Mouse (Mus musculus): Measurements from ENCODE around the gene Abhd16a. TPM values are rescaled to one million over a fixed set of nuclear protein-coding genes. Genes with fewer than 3 reads are reported as not detected.

Gene Abhd16a
- total RNA-seq, 2 experiments from 2014 or later = 59.1 to 65.0 TPM

- no peak for DNase-seq
These were observed 59.0 kb downstream of the Abhd16a start for GRCm38 (mm10) chr17:35147922-35148639.

- DNase-seq = no peak
These were observed 63.1 kb downstream of the Abhd16a start for GRCm38 (mm10) chr17:35152121-35152520.

Other genes with a start within 250 kb of the Abhd16a start
- gene Skiv2l, start 239.1 kb upstream of the Abhd16a start, total RNA-seq (2021) = 10 to 100 TPM; 19.6 to 22.2 TPM
- 10 to 100 TPM; 13.7 to 17.3 TPM for gene Nelfe, start 238.9 kb upstream of the Abhd16a start, total RNA-seq (2021)
- gene Cfb, start 226.7 kb upstream of the Abhd16a start, total RNA-seq (2021) = 1 to 10 TPM; 1.9 to 4.1 TPM
- gene Zbtb12, start 209.8 kb upstream of the Abhd16a start, total RNA-seq (2021) = 1 to 10 TPM; 4.6 to 7.3 TPM
- not detected for gene Gm20547, start 207.2 kb upstream of the Abhd16a start, total RNA-seq (2021)
- gene C2, start 191.0 kb upstream of the Abhd16a start, total RNA-seq (2021) = 1 to 10 TPM; 4.3 to 5.6 TPM
- 10 to 100 TPM; 40.9 to 53.7 TPM for gene Ehmt2, start 190.8 kb upstream of the Abhd16a start, total RNA-seq (2021)
- gene Slc44a4, start 174.8 kb upstream of the Abhd16a start, total RNA-seq (2021) = not detected
- gene Neu1, start 158.0 kb upstream of the Abhd16a start, total RNA-seq (2021) = 1 to 10 TPM; 8.3 to 8.9 TPM
- gene Hspa1b, start 130.0 kb upstream of the Abhd16a start, total RNA-seq (2021) = 1 to 10 TPM; 2.2 to 4.3 TPM
- gene Gm20481, start 119.4 kb upstream of the Abhd16a start, total RNA-seq (2021) = not detected
- gene Hspa1a, start 117.1 kb upstream of the Abhd16a start, total RNA-seq (2021) = 1 to 10 TPM; 3.8 to 6.4 TPM
- 1 to 10 TPM; 6.2 to 9.9 TPM for gene Hspa1l, start 116.6 kb upstream of the Abhd16a start, total RNA-seq (2021)
- gene Lsm2, start 107.4 kb upstream of the Abhd16a start, total RNA-seq (2021) = 10 to 100 TPM; 24.7 to 28.2 TPM
- gene Vars, start 88.3 kb upstream of the Abhd16a start, total RNA-seq (2021) = 10 to 100 TPM; 31.4 to 40.7 TPM
- gene Vwa7, start 72.7 kb upstream of the Abhd16a start, total RNA-seq (2021) = 1 to 10 TPM; 2.0 to 2.5 TPM
- 1 to 10 TPM; 2.8 to 3.1 TPM for gene Sapcd1, start 61.2 kb upstream of the Abhd16a start, total RNA-seq (2021)
- gene Msh5, start 42.5 kb upstream of the Abhd16a start, total RNA-seq (2021) = 1 to 10 TPM; 1.5 to 3.5 TPM
- 10 to 100 TPM; 39.2 to 50.5 TPM for gene Clic1, start 39.3 kb upstream of the Abhd16a start, total RNA-seq (2021)
- 10 to 100 TPM; 45.3 to 51.9 TPM for gene Ddah2, start 30.2 kb upstream of the Abhd16a start, total RNA-seq (2021)
- gene Ly6g6c, start 23.9 kb upstream of the Abhd16a start, total RNA-seq (2021) = not detected
- under 1 TPM in 1 of 2 experiments, not detected in 1; 0.20 TPM for gene Mpig6b, start 23.1 kb upstream of the Abhd16a start, total RNA-seq (2021)
- gene Ly6g6e, start 12.4 kb upstream of the Abhd16a start, total RNA-seq (2021) = not detected
- gene Ly6g6d, start 11.2 kb upstream of the Abhd16a start, total RNA-seq (2021) = under 1 TPM in 1 of 2 experiments, not detected in 1; 0.97 TPM
- gene Ly6g6f, start 3.7 kb upstream of the Abhd16a start, total RNA-seq (2021) = under 1 TPM in 1 of 2 experiments, not detected in 1; 0.23 TPM
- gene Ly6g5c, start 19.0 kb downstream of the Abhd16a start, total RNA-seq (2021) = not detected
- under 1 TPM in 1 of 2 experiments, not detected in 1; 0.34 TPM for gene Ly6g5b, start 26.2 kb downstream of the Abhd16a start, total RNA-seq (2021)
- 1 to 10 TPM; 4.9 to 6.3 TPM for gene Gpank1, start 32.2 kb downstream of the Abhd16a start, total RNA-seq (2021)
- gene Csnk2b, start 32.8 kb downstream of the Abhd16a start, total RNA-seq (2021) = 100 to 1,000 TPM; 165 to 166 TPM
- 10 to 100 TPM; 11.8 to 18.8 TPM for gene D17H6S53E, start 37.1 kb downstream of the Abhd16a start, total RNA-seq (2021)
- gene Apom, start 42.8 kb downstream of the Abhd16a start, total RNA-seq (2021) = not detected
- gene Bag6, start 45.9 kb downstream of the Abhd16a start, total RNA-seq (2021) = 100 to 1,000 TPM; 217 to 220 TPM
- 100 to 1,000 TPM; 128 to 149 TPM for gene Prrc2a, start 75.6 kb downstream of the Abhd16a start, total RNA-seq (2021)
- 1 to 10 TPM; 2.4 to 2.6 TPM for gene Aif1, start 86.8 kb downstream of the Abhd16a start, total RNA-seq (2021)
- 1 to 10 TPM; 4.6 to 5.3 TPM for gene Lst1, start 99.2 kb downstream of the Abhd16a start, total RNA-seq (2021)
- under 1 TPM; 0.68 to 0.75 TPM for gene Ltb, start 105.2 kb downstream of the Abhd16a start, total RNA-seq (2021)
- gene Tnf, start 112.7 kb downstream of the Abhd16a start, total RNA-seq (2021) = under 1 TPM; 0.23 to 0.99 TPM
- under 1 TPM in 1 of 2 experiments, not detected in 1; 0.16 TPM for gene Lta, start 116.1 kb downstream of the Abhd16a start, total RNA-seq (2021)
- not detected for gene Gm16181, start 131.6 kb downstream of the Abhd16a start, total RNA-seq (2021)
- 1 to 10 TPM; 2.1 to 3.3 TPM for gene Atp6v1g2, start 144.4 kb downstream of the Abhd16a start, total RNA-seq (2021)
- gene Nfkbil1, start 146.5 kb downstream of the Abhd16a start, total RNA-seq (2021) = 10 to 100 TPM in 1 of 2 experiments, 1 to 10 TPM in 1; 9.9 to 11.1 TPM
- 100 to 1,000 TPM; 147 to 169 TPM for gene Ddx39b, start 152.5 kb downstream of the Abhd16a start, total RNA-seq (2021)
- 10 to 100 TPM; 39.3 to 47.2 TPM for gene H2-D1, start 173.5 kb downstream of the Abhd16a start, total RNA-seq (2021)
- under 1 TPM; 0.23 to 0.70 TPM for gene H2-Q1, start 231.1 kb downstream of the Abhd16a start, total RNA-seq (2021)